Mouse (Mus musculus) CH12.LX (cell line): ENCODE measurements around the gene Apobec4. TPM values are rescaled to one million over a fixed set of nuclear protein-coding genes. Genes with fewer than 3 reads are reported as not detected.

Source experiments
- DNase-seq: peaks from one replicate; pipeline ENCODE4 v3.0.0-alpha.2; 2013; ENCODE audit errors: extremely low read depth
- H3K27ac ChIP-seq: 2 replicates; pipeline ENCODE4 v1.5.1; 2012; ENCODE audit warnings: low read depth, mild to moderate bottlenecking, control low read depth, moderate library complexity; ENCODE audit not compliant: insufficient read depth
- H3K27me3 ChIP-seq: replicated peaks from 2 replicates; pipeline ENCODE3; 2012; ENCODE audit warnings: inconsistent platforms
- H3K36me3 ChIP-seq, 2 experiments: replicated peaks in 1 of 2; 2 replicates each; pipeline versions ENCODE3 to v1.6.1; 2012; ENCODE audit warnings: inconsistent platforms in 1 of 2, low read length in 1 of 2, mild to moderate bottlenecking in 1 of 2, mixed read lengths in 1 of 2, moderate library complexity in 1 of 2; ENCODE audit not compliant: control insufficient read depth in 1 of 2, insufficient read depth in 1 of 2
- H3K4me1 ChIP-seq, 2 experiments: 2 replicates each; pipeline ENCODE4 v1.6.1; 2012; ENCODE audit warnings: inconsistent platforms in 1 of 2, moderate library complexity in 1 of 2; ENCODE audit not compliant: insufficient read depth in 2 of 2, control insufficient read depth in 1 of 2
- H3K4me2 ChIP-seq: 2 replicates; pipeline ENCODE4 v1.6.1; 2012; ENCODE audit warnings: low read depth, mild to moderate bottlenecking, control low read depth; ENCODE audit not compliant: poor library complexity, insufficient read depth, severe bottlenecking
- H3K4me3 ChIP-seq, 3 experiments: fragments of 150-350 bp in 1 of 3; sonication (generic) in 1 of 3; replicated peaks in 1 of 3; 2 replicates each; pipeline versions ENCODE3 to v1.5.1; 2011 to 2012; ENCODE audit warnings: low read depth in 2 of 3, low read length in 2 of 3, mild to moderate bottlenecking in 2 of 3, moderate library complexity in 2 of 3, control low read depth in 1 of 3, improper control_type of control experiment in 1 of 3, inconsistent platforms in 1 of 3, mixed read lengths in 1 of 3; ENCODE audit not compliant: poor library complexity in 1 of 3
- H3K79me2 ChIP-seq: replicated peaks from 2 replicates; pipeline ENCODE4 v1.6.1; 2012; ENCODE audit warnings: mild to moderate bottlenecking, moderate library complexity; ENCODE audit not compliant: control insufficient read depth, poor library complexity, insufficient read depth, severe bottlenecking; ENCODE audit errors: extremely low read depth
- H3K9ac ChIP-seq: 2 replicates; pipeline ENCODE4 v1.6.1; 2012; ENCODE audit warnings: low read depth, mild to moderate bottlenecking, control low read depth, moderate library complexity; ENCODE audit not compliant: insufficient read depth
- H3K9me3 ChIP-seq: replicated peaks from 2 replicates; pipeline ENCODE3; 2012; ENCODE audit warnings: low read length, inconsistent platforms, mixed read lengths
- BHLHE40 ChIP-seq: IDR thresholded peaks from 2 replicates; pipeline ENCODE4 v1.6.1; 2011; ENCODE audit warnings: mild to moderate bottlenecking, low read depth, low read length, improper control_type of control experiment
- CHD1 ChIP-seq: IDR thresholded peaks from 2 replicates; pipeline ENCODE4 v1.6.1; 2012; ENCODE audit warnings: low read depth, low read length, improper control_type of control experiment, inconsistent platforms
- CHD2 ChIP-seq: IDR thresholded peaks from 2 replicates; pipeline ENCODE4 v1.6.1; 2011; ENCODE audit warnings: low read length, improper control_type of control experiment
- CTCF ChIP-seq, 2 experiments: IDR thresholded peaks in 1 of 2; conservative IDR thresholded peaks in 1 of 2; 2 replicates each; pipeline ENCODE4 v1.5.1; 2011 to 2012; ENCODE audit warnings: low read depth in 2 of 2, low read length in 2 of 2, improper control_type of control experiment in 1 of 2, inconsistent platforms in 1 of 2, mild to moderate bottlenecking in 1 of 2, moderate library complexity in 1 of 2
- E2F4 ChIP-seq: IDR thresholded peaks from 2 replicates; pipeline ENCODE4 v1.6.1; 2011; ENCODE audit warnings: low read depth, low read length, improper control_type of control experiment; ENCODE audit not compliant: insufficient replicate concordance
- ELF1 ChIP-seq: IDR thresholded peaks from 2 replicates; pipeline ENCODE4 v1.6.1; 2014; ENCODE audit warnings: low read depth, mild to moderate bottlenecking, inconsistent platforms, low read length, improper control_type of control experiment
- EP300 ChIP-seq: IDR thresholded peaks from 2 replicates; pipeline ENCODE4 v1.6.1; 2011; ENCODE audit warnings: low read length, improper control_type of control experiment
- ETS1 ChIP-seq: conservative IDR thresholded peaks from 2 replicates; pipeline ENCODE4 v1.6.1; 2012; ENCODE audit warnings: low read depth, mild to moderate bottlenecking, inconsistent platforms, low read length, improper control_type of control experiment, moderate library complexity
- GABPA ChIP-seq: IDR thresholded peaks from 2 replicates; pipeline ENCODE4 v1.6.1; 2012; ENCODE audit warnings: low read depth, low read length, improper control_type of control experiment, inconsistent platforms; ENCODE audit not compliant: insufficient replicate concordance
- HCFC1 ChIP-seq: IDR thresholded peaks from 2 replicates; pipeline ENCODE4 v1.6.1; 2012; ENCODE audit warnings: low read depth, mild to moderate bottlenecking, inconsistent platforms, low read length, improper control_type of control experiment
- IRF4 ChIP-seq: IDR thresholded peaks from 2 replicates; pipeline ENCODE4 v1.6.1; 2014; ENCODE audit warnings: low read depth, mild to moderate bottlenecking, inconsistent platforms, low read length, improper control_type of control experiment
- JUN ChIP-seq: IDR thresholded peaks from 2 replicates; pipeline ENCODE4 v1.6.1; 2011; ENCODE audit warnings: low read depth, mild to moderate bottlenecking, low read length, improper control_type of control experiment, moderate library complexity; ENCODE audit not compliant: insufficient read depth
- JUND ChIP-seq: conservative IDR thresholded peaks from 2 replicates; pipeline ENCODE4 v1.6.1; 2011; ENCODE audit warnings: low read depth, low read length, improper control_type of control experiment
- KAT2A ChIP-seq: IDR thresholded peaks from 2 replicates; pipeline ENCODE4 v1.6.1; 2012; ENCODE audit warnings: low read length, improper control_type of control experiment, inconsistent platforms; ENCODE audit not compliant: insufficient replicate concordance
- MAFK ChIP-seq: IDR thresholded peaks from 2 replicates; pipeline ENCODE4 v1.6.1; 2011; ENCODE audit warnings: low read length, improper control_type of control experiment; ENCODE audit not compliant: insufficient replicate concordance
- MAX ChIP-seq: IDR thresholded peaks from 2 replicates; pipeline ENCODE4 v1.6.1; 2011; ENCODE audit warnings: low read length, improper control_type of control experiment
- MAZ ChIP-seq: IDR thresholded peaks from 2 replicates; pipeline ENCODE4 v1.6.1; 2012; ENCODE audit warnings: low read depth, mild to moderate bottlenecking, inconsistent platforms, low read length, improper control_type of control experiment, moderate library complexity
- MEF2A ChIP-seq: IDR thresholded peaks from 2 replicates; pipeline ENCODE4 v1.6.1; 2014; ENCODE audit warnings: low read depth, mild to moderate bottlenecking, inconsistent platforms, low read length, improper control_type of control experiment, borderline replicate concordance
- MXI1 ChIP-seq: IDR thresholded peaks from 2 replicates; pipeline ENCODE4 v1.6.1; 2011; ENCODE audit warnings: mild to moderate bottlenecking, low read depth, low read length, improper control_type of control experiment
- MYC ChIP-seq: IDR thresholded peaks from 2 replicates; pipeline ENCODE4 v1.6.1; 2011; ENCODE audit warnings: low read depth, mild to moderate bottlenecking, improper control_type of control experiment, low read length
- NELFE ChIP-seq: IDR thresholded peaks from 2 replicates; pipeline ENCODE4 v1.6.1; 2011; ENCODE audit warnings: low read depth, low read length, improper control_type of control experiment
- NRF1 ChIP-seq: IDR thresholded peaks from 2 replicates; pipeline ENCODE4 v1.6.1; 2014; ENCODE audit warnings: low read depth, mild to moderate bottlenecking, inconsistent platforms, low read length, improper control_type of control experiment, moderate library complexity
- PAX5 ChIP-seq: IDR thresholded peaks from 2 replicates; pipeline ENCODE4 v1.6.1; 2012; ENCODE audit warnings: low read length, inconsistent platforms, mixed read lengths
- POLR2A ChIP-seq: IDR thresholded peaks from 2 replicates; pipeline ENCODE4 v1.6.1; 2011; ENCODE audit warnings: low read depth, mild to moderate bottlenecking, improper control_type of control experiment, low read length
- POLR2AphosphoS2 ChIP-seq: IDR thresholded peaks from 2 replicates; pipeline ENCODE4 v1.6.1; 2011; ENCODE audit warnings: low read depth, low read length, improper control_type of control experiment
- RAD21 ChIP-seq: IDR thresholded peaks from 2 replicates; pipeline ENCODE4 v1.6.1; 2011; ENCODE audit warnings: low read depth, mild to moderate bottlenecking, low read length, improper control_type of control experiment, moderate library complexity
- RCOR1 ChIP-seq: conservative IDR thresholded peaks from 2 replicates; pipeline ENCODE4 v1.6.1; 2012; ENCODE audit warnings: low read depth, mild to moderate bottlenecking, inconsistent platforms, low read length, improper control_type of control experiment
- SIN3A ChIP-seq: IDR thresholded peaks from 2 replicates; pipeline ENCODE4 v1.6.1; 2012; ENCODE audit warnings: low read length, improper control_type of control experiment, inconsistent platforms
- SMC3 ChIP-seq: IDR thresholded peaks from 2 replicates; pipeline ENCODE4 v1.6.1; 2011; ENCODE audit warnings: low read depth, low read length, improper control_type of control experiment
- TBP ChIP-seq: conservative IDR thresholded peaks from 2 replicates; pipeline ENCODE4 v1.6.1; 2011; ENCODE audit warnings: low read depth, low read length, improper control_type of control experiment
- TCF12 ChIP-seq: IDR thresholded peaks from 2 replicates; pipeline ENCODE4 v1.6.1; 2014; ENCODE audit warnings: low read depth, mild to moderate bottlenecking, inconsistent platforms, low read length, improper control_type of control experiment
- UBTF ChIP-seq: IDR thresholded peaks from 2 replicates; pipeline ENCODE4 v1.6.1; 2012; ENCODE audit warnings: low read depth, mild to moderate bottlenecking, inconsistent platforms, low read length, improper control_type of control experiment, moderate library complexity
- USF1 ChIP-seq: IDR thresholded peaks from 2 replicates; pipeline ENCODE4 v1.6.1; 2014; ENCODE audit warnings: low read depth, mild to moderate bottlenecking, inconsistent platforms, low read length, improper control_type of control experiment
- USF2 ChIP-seq: conservative IDR thresholded peaks from 2 replicates; pipeline ENCODE4 v1.6.1; 2011; ENCODE audit warnings: low read depth, low read length, improper control_type of control experiment
- ZC3H11A ChIP-seq: IDR thresholded peaks from 2 replicates; pipeline ENCODE4 v1.6.1; 2012; ENCODE audit warnings: low read depth, mild to moderate bottlenecking, inconsistent platforms, low read length, improper control_type of control experiment
- ZKSCAN1 ChIP-seq: IDR thresholded peaks from 2 replicates; pipeline ENCODE4 v1.6.1; 2012; ENCODE audit warnings: low read depth, inconsistent platforms, low read length, improper control_type of control experiment, borderline replicate concordance
- ZMIZ1 ChIP-seq: IDR thresholded peaks from 2 replicates; pipeline ENCODE4 v1.6.1; 2012; ENCODE audit warnings: low read depth, mild to moderate bottlenecking, inconsistent platforms, low read length, improper control_type of control experiment
- ZNF384 ChIP-seq: IDR thresholded peaks from 2 replicates; pipeline ENCODE4 v1.6.1; 2012; ENCODE audit warnings: low read depth, low read length, improper control_type of control experiment, inconsistent platforms
- dilution Hi-C: fragments of 300-500 bp; cut with MboI; formaldehyde crosslinking; loops from 2 replicates; pipeline ENCODE4 v1.14.3; 2020; ENCODE audit warnings: low sequenced_read_pairs; ENCODE audit not compliant: extremely low pct_unique_long_range_greater_than_20kb, extremely low pct_ligation_motif_present
- in situ Hi-C: fragments of 300-500 bp; cut with MboI; formaldehyde crosslinking; loops from 3 replicates; pipeline ENCODE4 v1.14.3; 2019; ENCODE audit warnings: low sequenced_read_pairs, low pct_ligation_motif_present, low pct_unique_long_range_greater_than_20kb, mixed read lengths
- polyA plus RNA-seq: library from polyadenylated mRNA; unstranded; fragments of >175 nt; gene quantifications from 2 replicates; pipeline ENCODE4 v1.2.1, GENCODE M21; 2012; ENCODE audit warnings: low read depth; ENCODE audit not compliant: insufficient read length
- total RNA-seq, 2 experiments: library from RNA; depleted of rRNA; stranded (reverse); fragments of 300-350 nt in 1 of 2; fragments of >200 nt in 1 of 2; gene quantifications; 2 replicates each; pipeline ENCODE4 v1.2.3; 2012 to 2014

The Apobec4 gene
- total and polyA plus RNA-seq, 3 experiments = not detected

DNA sequence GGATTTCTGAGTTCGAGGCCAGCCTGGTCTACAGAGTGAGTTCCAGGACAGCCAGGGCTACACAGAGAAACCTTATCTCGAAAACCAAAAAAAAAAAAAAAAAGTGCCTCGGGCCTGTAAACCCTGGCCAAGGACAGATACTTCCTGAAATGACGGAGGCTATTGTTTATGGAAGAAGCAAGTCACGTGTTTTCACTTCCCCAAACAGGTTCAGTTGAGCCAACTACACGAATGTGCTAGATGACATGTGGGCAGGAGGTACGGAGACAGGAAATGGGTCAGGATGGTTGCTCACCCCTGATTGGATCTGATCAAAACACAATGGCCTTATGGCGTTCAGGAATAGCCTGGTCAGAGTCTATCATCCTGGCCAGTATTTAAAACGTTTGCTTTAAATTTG is 47.8 kb downstream of the Apobec4 start:
- Histone ChIP-seq H3K36me3 (no peaks in the 10 kb centered on the region), H3K27me3 (no peaks in the 10 kb centered on the region), H3K4me2 (no peak overlapping the region), H3K79me2 (no peaks in the 10 kb centered on the region), H3K4me3 (no peak overlapping the region), H3K9ac (no peak overlapping the region), H3K9me3 (no peaks in the 10 kb centered on the region), H3K27ac (no peak overlapping the region), H3K4me1 (peaks cover 8 to 38% of the 10 kb centered on the region in 2 experiments; a peak in 3 of 4 replicates)
- TF ChIP-seq MYC = peak; percentile 85
- peak; percentile 42 for TF ChIP-seq JUN
- peak; percentile 71 for TF ChIP-seq USF2
- TF ChIP-seq ZMIZ1 = no peak
- no peak for TF ChIP-seq UBTF
- TF ChIP-seq JUND = peak; percentile 41; the same call in 1 of the 2 replicates
- no peak for TF ChIP-seq E2F4
- TF ChIP-seq ZKSCAN1 = no peak
- no peak for TF ChIP-seq MEF2A
- TF ChIP-seq MAFK = no peak
- TF ChIP-seq USF1 = peak; percentile 61
- peak; percentile 71; the same call in 1 of the 2 replicates for TF ChIP-seq IRF4
- TF ChIP-seq CHD1 = no peak
- TF ChIP-seq ELF1 = peak; percentile 76
- no peak for TF ChIP-seq GABPA
- TF ChIP-seq PAX5 = no peak
- no peak for TF ChIP-seq TCF12
- peak; percentile 96 for TF ChIP-seq BHLHE40
- TF ChIP-seq ZNF384 = peak; percentile 93
- no peak for TF ChIP-seq NRF1
- no peak for TF ChIP-seq CHD2
- TF ChIP-seq SMC3 = no peak
- TF ChIP-seq RCOR1 = peak; percentile 64; the same call in 1 of the 2 replicates
- no peak for TF ChIP-seq MAZ
- peak; percentile 41; the same call in 1 of the 2 replicates for TF ChIP-seq MXI1
- TF ChIP-seq NELFE = no peak
- TF ChIP-seq KAT2A = no peak
- TF ChIP-seq EP300 = peak; percentile 70
- peak; percentile 61 for TF ChIP-seq ETS1
- no peak for TF ChIP-seq ZC3H11A
- TF ChIP-seq CTCF (conservative IDR thresholded peaks at IDR 0.05 in 1 of 2, IDR thresholded peaks at IDR 0.05 in 1 of 2; ENCODE audit: low read depth in 2 of 2, low read length in 2 of 2) = no peak
- no peak for TF ChIP-seq TBP
- TF ChIP-seq POLR2AphosphoS2 = no peak
- TF ChIP-seq RAD21 = no peak
- TF ChIP-seq SIN3A = peak; percentile 59
- no peak for TF ChIP-seq POLR2A
- TF ChIP-seq MAX = peak; percentile 95
- TF ChIP-seq HCFC1 = peak; percentile 28
- in situ Hi-C loops (loop anchor here (10.0 to 25.0 kb wide), 2 partner anchors 107 to 589 kb away; partner anchors contain the start of gene Smg7), dilution Hi-C loops (no loop called here)
- DNase-seq = peak; percentile 85
